Mouse (Mus musculus) thymus, adult 2 months (tissue): ENCODE measurements around the gene Kcnh2. TPM values are rescaled to one million over a fixed set of nuclear protein-coding genes. Genes with fewer than 3 reads are reported as not detected.
"Not testable (repeated sequence)": the region's sequence is repeated elsewhere in the genome, so short reads cannot be mapped to it uniquely, and the experiment has no call there.

ENCODE experiments used
- DNase-seq: peaks from one replicate; pipeline ENCODE4 v3.0.0; 2021
- H3K27ac ChIP-seq: fragments of 200-500 bp; 2 replicates; pipeline ENCODE4 v1.5.1; 2012; ENCODE audit warnings: low read length, control low read depth; ENCODE audit not compliant: control insufficient read depth, insufficient read depth
- H3K27me3 ChIP-seq: fragments of 200-500 bp; 2 replicates; pipeline ENCODE4 v1.6.1; 2012; ENCODE audit warnings: mild to moderate bottlenecking, low read length, moderate library complexity, mixed read lengths; ENCODE audit not compliant: control insufficient read depth, insufficient read depth
- H3K36me3 ChIP-seq: fragments of 200-500 bp; 2 replicates; pipeline ENCODE4 v1.6.1; 2012; ENCODE audit warnings: mild to moderate bottlenecking, low read length, moderate library complexity; ENCODE audit not compliant: control insufficient read depth, insufficient read depth
- H3K4me1 ChIP-seq: fragments of 200-500 bp; replicated peaks from 2 replicates; pipeline ENCODE4 v1.6.1; 2012; ENCODE audit warnings: low read length; ENCODE audit not compliant: control insufficient read depth, insufficient read depth
- H3K4me3 ChIP-seq: fragments of 200-500 bp; 2 replicates; pipeline ENCODE4 v1.5.1; 2012; ENCODE audit warnings: mild to moderate bottlenecking, low read length, control low read depth, moderate library complexity; ENCODE audit not compliant: control insufficient read depth, insufficient read depth
- CTCF ChIP-seq: fragments of 200-500 bp; IDR thresholded peaks from 2 replicates; pipeline ENCODE4 v1.5.1; 2012; ENCODE audit warnings: mild to moderate bottlenecking, control low read depth, low read length, moderate library complexity, borderline replicate concordance; ENCODE audit not compliant: control insufficient read depth, poor library complexity, insufficient read depth; ENCODE audit errors: extremely low read depth
- POLR2A ChIP-seq: fragments of 200-500 bp; IDR thresholded peaks from 2 replicates; pipeline ENCODE4 v1.6.1; 2012; ENCODE audit warnings: mild to moderate bottlenecking, low read length, control low read depth, moderate library complexity; ENCODE audit not compliant: control insufficient read depth, poor library complexity, insufficient read depth; ENCODE audit errors: extremely low read depth
- WGBS: fragments of 180-500 bp; shearing (Covaris S2); methylation state at CpG from one replicate; pipeline ENCODE4 v1.1.7; 2018; 5-methylcytosine and 5-hydroxymethylcytosine counted together
- polyA plus RNA-seq: library from polyadenylated mRNA; depleted of rRNA; stranded (reverse); fragments of >200 nt; gene quantifications from 2 replicates; pipeline ENCODE4 v1.2.3, GENCODE M21; 2012; rRNA removed

Kcnh2 gene
- polyA plus RNA-seq, result 187 and 196 TPM in 2 replicates

- H3K27ac ChIP-seq, result peak within 1 kb of the TSS; percentile 16; the same call in 1 of the 2 replicates
- DNase-seq, result no peak
- WGBS, result 1% methylated on average over 53 of the region's 53 CpGs
- H3K36me3 ChIP-seq, result no peaks in the 10 kb centered on the region
- peak within 1 kb of the TSS; percentile 79 for H3K4me3 ChIP-seq
- peaks cover 53% of the 10 kb centered on the region for H3K4me1 ChIP-seq
- H3K27me3 ChIP-seq, result no peaks in the 10 kb centered on the region
- TF ChIP-seq CTCF (no peak), POLR2A (no peak)
Measured at GRCm38 (mm10) chr5:24351278-24351677, at the start of gene Kcnh2. TSS of gene Kcnh2 (minus strand) at chr5:24351604.

GRCm38 (mm10) chr5:24400362-24400761, 49.0 kb upstream of the Kcnh2 start:
- no peaks in the 10 kb centered on the region for H3K27me3 ChIP-seq
- 97% methylated on average over 11 of the region's 11 CpGs for WGBS
- H3K4me1 ChIP-seq, result no peaks in the 10 kb centered on the region
- H3K4me3 ChIP-seq, result no peak overlapping the region
- H3K36me3 ChIP-seq, result no peaks in the 10 kb centered on the region
- no peak overlapping the region for H3K27ac ChIP-seq
- no peak for DNase-seq
- no peak for TF ChIP-seq POLR2A
- TF ChIP-seq CTCF, result no peak

GRCm38 (mm10) chr5:24399686-24400085, 48.3 kb upstream of the Kcnh2 start:
- 96% methylated on average over 10 of the region's 10 CpGs for WGBS
- Histone ChIP-seq H3K27me3 (no peaks in the 10 kb centered on the region), H3K27ac (no peak overlapping the region), H3K4me3 (no peak overlapping the region), H3K36me3 (no peaks in the 10 kb centered on the region), H3K4me1 (no peaks in the 10 kb centered on the region)
- TF ChIP-seq CTCF (no peak), POLR2A (no peak)
- no peak for DNase-seq

- not testable (repeated sequence) for H3K27me3 ChIP-seq, H3K4me3 ChIP-seq, DNase-seq, H3K36me3 ChIP-seq, H3K27ac ChIP-seq, H3K4me1 ChIP-seq
- 91% methylated on average over 6 of the region's 6 CpGs for WGBS
Measured at GRCm38 (mm10) chr5:24396254-24396653, 44.9 kb upstream of the Kcnh2 start.

- peaks cover 6% of the 10 kb centered on the region for H3K4me1 ChIP-seq
- 3% methylated on average over 36 of the region's 36 CpGs for WGBS
- peak overlapping the region; percentile 79 for H3K27ac ChIP-seq
- H3K27me3 ChIP-seq, result no peaks in the 10 kb centered on the region
- H3K36me3 ChIP-seq, result no peaks in the 10 kb centered on the region
- peak overlapping the region; percentile 77 for H3K4me3 ChIP-seq
- DNase-seq, result peak; percentile 94
- TF ChIP-seq POLR2A, result no peak
- TF ChIP-seq CTCF, result peak; percentile 80
Measured at GRCm38 (mm10) chr5:24394165-24394894, 42.9 kb upstream of the Kcnh2 start.

GRCm38 (mm10) chr5:24393392-24393997, 42.1 kb upstream of the Kcnh2 start, which contains the start of gene Abcb8:
TSS of gene Abcb8 (plus strand) at chr5:24393663.
- H3K4me1 ChIP-seq, result peaks cover 13% of the 10 kb centered on the region
- H3K4me3 ChIP-seq, result peak within 1 kb of the TSS; percentile 77
- TF ChIP-seq CTCF (peak; percentile 61; the same call in 1 of the 2 replicates), POLR2A (no peak)
- no peaks in the 10 kb centered on the region for H3K36me3 ChIP-seq
- peak; percentile 88 for DNase-seq
- 12% methylated on average over 7 of the region's 7 CpGs for WGBS
- peak within 1 kb of the TSS; percentile 79 for H3K27ac ChIP-seq
- no peaks in the 10 kb centered on the region for H3K27me3 ChIP-seq

GRCm38 (mm10) chr5:24392724-24393123, 41.3 kb upstream of the Kcnh2 start:
- Histone ChIP-seq H3K27ac (no peak overlapping the region), H3K36me3 (no peaks in the 10 kb centered on the region), H3K4me3 (no peak overlapping the region), H3K27me3 (no peaks in the 10 kb centered on the region), H3K4me1 (peaks cover 20% of the 10 kb centered on the region)
- WGBS, result 90% methylated on average over 7 of the region's 7 CpGs
- TF ChIP-seq POLR2A (no peak), CTCF (no peak)
- no peak for DNase-seq
